ENCODE assay signal across 16 mouse cellular contexts in the genomic region with DNA sequence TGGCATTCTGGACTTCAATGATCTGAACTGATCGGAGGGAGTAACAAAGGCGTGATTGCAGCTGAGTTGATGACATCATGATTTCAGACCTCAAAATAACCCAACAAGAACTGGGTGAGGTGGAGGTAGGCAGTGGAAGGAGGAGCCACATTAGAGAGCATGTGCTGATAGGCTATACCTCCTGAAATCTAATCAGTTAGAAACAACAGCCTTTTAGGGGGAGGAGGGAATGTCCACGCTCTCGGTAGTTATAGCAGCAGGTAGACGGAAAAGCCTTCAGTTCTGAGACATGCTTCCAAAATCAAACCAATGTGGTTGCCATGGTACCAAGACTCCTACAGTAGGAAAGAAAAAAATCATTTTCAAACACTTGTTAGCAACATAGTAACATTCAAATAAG. TPM values are rescaled to one million over a fixed set of nuclear protein-coding genes. Genes with fewer than 3 reads are reported as not detected.
DNase-seq lines count a peak whose midpoint lies in the region; ATAC-seq lines count a peak whose summit lies in the region.
"Had no signal": no experiment of that assay in that cellular context is flagged by ENCODE, and none has a peak within 500 bp of the region (broad histone marks: within the 10 kb centered on the region; RNA-seq: fewer than 3 reads in every experiment).

No protein-coding gene starts in this region.

- H3K27ac ChIP-seq in forebrain, embryonic 15.5 days (replicated peaks): no peak overlapping the region
- no peak overlapping the region for H3K27ac ChIP-seq in forebrain, embryonic 11.5 days (ENCODE audit: low read depth, low read length)
- no peak overlapping the region for H3K27ac ChIP-seq in midbrain, embryonic 15.5 days
- no peak overlapping the region for H3K27ac ChIP-seq in midbrain, embryonic 13.5 days
- H3K27ac ChIP-seq: limb, embryonic 10.5 days; liver, embryonic 15.5 days had no signal

- WGBS in forebrain, embryonic 15.5 days: 72% methylated on average over 5 of the region's 5 CpGs
- WGBS in forebrain, embryonic 11.5 days: 81% methylated on average over 5 of the region's 5 CpGs
- 73% methylated on average over 5 of the region's 5 CpGs for WGBS in midbrain, embryonic 15.5 days
- WGBS in midbrain, embryonic 13.5 days: 86% methylated on average over 5 of the region's 5 CpGs

- H3K9ac ChIP-seq in forebrain, embryonic 15.5 days (replicated peaks): no peak overlapping the region
- no peak overlapping the region for H3K9ac ChIP-seq in forebrain, embryonic 11.5 days (ENCODE audit: low read length)
- H3K9ac ChIP-seq in midbrain, embryonic 15.5 days: no peak overlapping the region
- H3K9ac ChIP-seq in midbrain, embryonic 13.5 days (replicated peaks): no peak overlapping the region
- H3K9ac ChIP-seq: liver, embryonic 15.5 days had no signal

- H3K4me3 ChIP-seq in forebrain, embryonic 15.5 days: no peak overlapping the region
- H3K4me3 ChIP-seq in forebrain, embryonic 11.5 days (ENCODE audit: low read depth, low read length): no peak overlapping the region
- no peak overlapping the region for H3K4me3 ChIP-seq in midbrain, embryonic 15.5 days
- H3K4me3 ChIP-seq in midbrain, embryonic 13.5 days (replicated peaks): no peak overlapping the region
- H3K4me3 ChIP-seq: limb, embryonic 10.5 days; liver, embryonic 15.5 days had no signal

- peak; percentile 75 for ATAC-seq in forebrain, embryonic 15.5 days (replicated peaks)
- ATAC-seq in forebrain, embryonic 11.5 days (replicated peaks; ENCODE audit: low FRiP score): no peak
- ATAC-seq in midbrain, embryonic 15.5 days (replicated peaks): peak; percentile 78
- no peak for ATAC-seq in midbrain, embryonic 13.5 days
- no peak for ATAC-seq in granulocyte monocyte progenitor cell, adult 5-6 weeks (replicated peaks; ENCODE audit: poor library complexity, severe bottlenecking)
- ATAC-seq: inflammation-experienced regulatory T-cells, adult 6 months had no signal

- no peak for DNase-seq in forebrain, embryonic 11.5 days (ENCODE audit: low spot score)
- peak; percentile 6 to 9 for DNase-seq in left cerebral cortex, adult 18-20 months (ENCODE audit: low spot score in 2 of 2)
- peak; percentile 67 for DNase-seq in telencephalon, adult 2 months (ENCODE audit: low read depth, low spot score)
- DNase-seq in testis, postnatal 14 days (ENCODE audit: low spot score): no peak
- DNase-seq: adrenal gland, adult 8-10 months; cerebellum, adult 18-20 months; gastrocnemius, postnatal 36 days; heart, postnatal 10 days; lung, postnatal 4 days had no signal

- no peaks in the 10 kb centered on the region for H3K36me3 ChIP-seq in forebrain, embryonic 15.5 days
- H3K36me3 ChIP-seq in forebrain, embryonic 11.5 days (ENCODE audit: control insufficient read depth, insufficient read depth, low read length): no peaks in the 10 kb centered on the region
- H3K36me3 ChIP-seq in midbrain, embryonic 15.5 days (replicated peaks): no peaks in the 10 kb centered on the region
- no peaks in the 10 kb centered on the region for H3K36me3 ChIP-seq in midbrain, embryonic 13.5 days
- H3K36me3 ChIP-seq: limb, embryonic 10.5 days; liver, embryonic 15.5 days had no signal

- H3K9me3 ChIP-seq in forebrain, embryonic 15.5 days: no peaks in the 10 kb centered on the region
- no peaks in the 10 kb centered on the region for H3K9me3 ChIP-seq in forebrain, embryonic 11.5 days (ENCODE audit: control insufficient read depth, low read length)
- H3K9me3 ChIP-seq in midbrain, embryonic 15.5 days: no peaks in the 10 kb centered on the region
- no peaks in the 10 kb centered on the region for H3K9me3 ChIP-seq in midbrain, embryonic 13.5 days
- H3K9me3 ChIP-seq: limb, embryonic 10.5 days; liver, embryonic 15.5 days had no signal

- H3K4me1 ChIP-seq in forebrain, embryonic 15.5 days: no peaks in the 10 kb centered on the region
- H3K4me1 ChIP-seq in forebrain, embryonic 11.5 days (replicated peaks; ENCODE audit: control insufficient read depth, insufficient read depth, low read length): no peaks in the 10 kb centered on the region
- H3K4me1 ChIP-seq in midbrain, embryonic 15.5 days: no peaks in the 10 kb centered on the region
- no peaks in the 10 kb centered on the region for H3K4me1 ChIP-seq in midbrain, embryonic 13.5 days (replicated peaks)
- H3K4me1 ChIP-seq: limb, embryonic 10.5 days; liver, embryonic 15.5 days had no signal

- no peak overlapping the region for H3K4me2 ChIP-seq in forebrain, embryonic 15.5 days (replicated peaks)
- no peak overlapping the region for H3K4me2 ChIP-seq in forebrain, embryonic 11.5 days (ENCODE audit: low read depth, low read length, severe bottlenecking)
- H3K4me2 ChIP-seq in midbrain, embryonic 15.5 days: no peak overlapping the region
- H3K4me2 ChIP-seq in midbrain, embryonic 13.5 days (replicated peaks): no peak overlapping the region
- H3K4me2 ChIP-seq: liver, embryonic 15.5 days had no signal

- H3K27me3 ChIP-seq in forebrain, embryonic 15.5 days: no peaks in the 10 kb centered on the region
- no peaks in the 10 kb centered on the region for H3K27me3 ChIP-seq in forebrain, embryonic 11.5 days (ENCODE audit: control insufficient read depth, insufficient read depth, low read length)
- no peaks in the 10 kb centered on the region for H3K27me3 ChIP-seq in midbrain, embryonic 15.5 days (replicated peaks)
- H3K27me3 ChIP-seq in midbrain, embryonic 13.5 days: no peaks in the 10 kb centered on the region
- H3K27me3 ChIP-seq: liver, embryonic 15.5 days had no signal

RNA-seq across cellular contexts. Expression of a gene that starts 55.4 kb away (rescaled TPM):
- polyA plus RNA-seq in forebrain, embryonic 15.5 days (2015; fragmentation: Nextera tagmentation; extraction: Ambion mirVana): 5.4 and 5.5 TPM in 2 replicates
- polyA plus RNA-seq in forebrain, embryonic 11.5 days (2014; fragmentation: Nextera tagmentation; extraction: Ambion mirVana): 0.91 and 1.4 TPM in 2 replicates
- polyA plus RNA-seq in midbrain, embryonic 15.5 days (2015; fragmentation: Nextera tagmentation; extraction: Ambion mirVana): 5.0 and 6.0 TPM in 2 replicates
- polyA plus RNA-seq in midbrain, embryonic 13.5 days (2015; fragmentation: Nextera tagmentation; extraction: Ambion mirVana): 2.1 and 3.2 TPM in 2 replicates
- total RNA-seq in left cerebral cortex, adult 18-20 months (2021): 10 to 100 TPM; 20.5 to 28.8 TPM
- total RNA-seq in granulocyte monocyte progenitor cell, adult 5-6 weeks (2014; fragmentation: Nextera tagmentation): not detected in 2 replicates
- total RNA-seq in granulocyte monocyte progenitor cell, adult 5-6 weeks (2017): not detected in 2 replicates

Comparison
In these comparisons a context has a peak if more than half of its experiments do, and no peak if none do; other contexts are left out.
1. ATAC-seq: peak in forebrain, embryonic 15.5 days (single experiment) and midbrain, embryonic 15.5 days (single experiment); none in forebrain, embryonic 11.5 days (single experiment), midbrain, embryonic 13.5 days (single experiment) and granulocyte monocyte progenitor cell, adult 5-6 weeks (single experiment).
2. DNase-seq: peak in left cerebral cortex, adult 18-20 months (2 of 2) and telencephalon, adult 2 months (single experiment); none in forebrain, embryonic 11.5 days (single experiment) and testis, postnatal 14 days (single experiment).